Mouse (Mus musculus) retina, adult 2 months (tissue): ENCODE measurements around the gene Olfr1419.
"Not testable (repeated sequence)": the region's sequence is repeated elsewhere in the genome, so short reads cannot be mapped to it uniquely, and the experiment has no call there.

ENCODE experiments used
- DNase-seq: peaks from one replicate; pipeline ENCODE4 v3.0.0-alpha.2; 2012; ENCODE audit warnings: low read depth, low spot score

Olfr1419 gene

DNA sequence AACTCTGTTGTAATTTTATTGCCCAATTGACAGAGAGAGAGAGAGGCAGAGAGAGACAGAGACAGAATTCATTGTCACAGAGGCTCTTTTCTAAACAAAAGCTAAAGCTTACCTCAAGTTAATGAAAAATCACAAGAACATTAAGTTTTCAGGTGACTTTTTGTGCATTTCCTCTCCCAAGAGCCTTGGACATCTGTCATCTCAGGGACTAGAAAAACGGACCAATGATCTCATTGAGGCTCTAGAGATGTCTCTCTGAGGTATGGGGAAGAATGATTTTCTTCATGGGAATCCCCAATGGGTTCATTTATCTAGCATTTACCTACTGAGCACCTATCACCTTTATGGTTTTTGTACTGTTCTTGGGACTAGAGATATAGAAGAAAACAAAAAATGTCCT, at the start of gene Olfr1419:
Gene Olfr1419 (minus strand): TSS at position 101 of the 400 bp plus-strand sequence.
- no peak for DNase-seq

DNA sequence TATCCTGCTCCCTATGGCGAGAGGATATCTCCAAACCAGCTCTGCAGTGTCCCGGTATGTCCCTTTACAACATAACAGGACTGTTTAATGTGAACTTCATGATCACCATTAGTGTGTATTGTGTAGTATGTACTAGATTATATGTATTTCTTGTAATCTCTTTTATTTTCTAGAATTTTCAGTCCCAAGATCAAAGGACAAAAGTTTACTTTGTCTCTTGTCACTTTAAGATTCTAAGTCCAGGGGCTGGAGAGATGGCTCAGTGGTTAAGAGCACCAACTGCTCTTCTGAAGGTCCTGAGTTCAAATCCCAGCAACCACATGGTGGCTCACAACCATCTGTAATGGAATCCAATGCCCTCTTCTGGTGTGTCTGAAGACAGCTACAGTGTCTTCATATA, 47.6 kb upstream of the Olfr1419 start:
- DNase-seq, result not testable (repeated sequence)

DNA sequence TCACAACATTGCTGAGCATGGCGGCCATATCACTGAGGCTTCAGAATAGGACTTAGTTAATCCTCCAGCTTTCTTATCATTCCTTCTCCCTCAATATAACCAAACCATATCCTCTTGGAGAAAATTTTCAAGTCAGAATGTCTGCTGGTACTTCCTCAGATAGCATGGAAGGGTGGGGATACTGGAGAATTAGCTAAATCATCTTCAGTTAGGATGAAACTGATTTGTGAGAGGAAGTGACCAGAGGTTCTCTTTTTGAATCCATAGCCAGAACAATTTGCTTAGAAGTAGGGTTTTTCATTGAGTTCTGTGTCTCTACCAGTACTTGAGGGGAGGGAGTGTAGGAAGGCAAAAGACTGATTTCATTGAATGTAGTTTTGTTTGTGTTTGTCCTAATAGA, 47.2 kb upstream of the Olfr1419 start:
- no peak for DNase-seq

DNA sequence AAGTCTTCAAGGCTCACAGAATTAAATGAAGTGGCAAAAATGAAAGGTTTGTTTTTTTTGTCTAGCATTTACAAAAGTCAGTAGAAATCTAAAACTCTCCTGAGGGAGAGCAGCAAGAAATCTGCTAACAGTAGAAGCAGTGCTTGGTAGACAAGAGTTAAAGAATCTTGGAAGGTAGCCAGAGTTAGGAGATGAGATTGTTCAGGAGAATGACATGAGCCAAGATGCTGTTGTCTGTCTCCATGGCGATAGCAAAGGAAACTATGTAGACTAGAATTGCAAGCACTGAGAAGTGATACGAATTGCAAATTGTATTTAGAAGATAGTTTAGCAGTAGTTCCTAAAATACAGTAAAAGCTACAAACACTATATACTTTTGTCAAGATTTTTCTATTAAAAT, 40.9 kb upstream of the Olfr1419 start:
- no peak for DNase-seq

DNA sequence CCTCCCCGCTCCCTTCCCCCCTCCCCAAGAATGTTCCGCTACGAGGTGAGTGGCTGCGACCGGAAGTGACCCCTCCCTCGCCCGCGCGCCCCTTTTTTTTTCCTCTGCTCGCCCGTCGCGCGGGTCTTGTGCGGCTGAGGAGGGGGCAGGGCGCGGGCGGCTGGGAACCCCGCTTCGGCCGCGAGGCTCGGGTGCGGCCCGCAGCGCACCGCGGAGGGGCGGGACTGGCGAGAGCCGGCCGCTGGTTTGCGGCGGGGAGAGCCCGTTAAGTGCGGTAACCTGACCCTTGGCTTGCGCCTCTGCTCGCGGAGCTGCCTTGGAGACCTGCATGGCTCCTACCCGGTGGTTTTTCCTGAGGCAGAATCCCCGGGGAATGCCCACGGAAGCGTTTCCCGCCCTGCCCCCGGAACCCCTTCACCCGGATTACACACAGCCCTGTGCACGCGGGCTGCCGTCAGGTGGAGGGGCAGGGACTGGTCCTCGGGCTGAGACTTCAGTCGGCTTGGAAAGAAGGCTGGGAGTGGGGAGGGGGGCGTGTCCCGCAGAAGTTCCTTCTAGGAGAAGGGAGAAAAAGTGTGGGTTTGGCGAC, 37.7 kb upstream of the Olfr1419 start:
- DNase-seq, result peak; percentile 8

DNA sequence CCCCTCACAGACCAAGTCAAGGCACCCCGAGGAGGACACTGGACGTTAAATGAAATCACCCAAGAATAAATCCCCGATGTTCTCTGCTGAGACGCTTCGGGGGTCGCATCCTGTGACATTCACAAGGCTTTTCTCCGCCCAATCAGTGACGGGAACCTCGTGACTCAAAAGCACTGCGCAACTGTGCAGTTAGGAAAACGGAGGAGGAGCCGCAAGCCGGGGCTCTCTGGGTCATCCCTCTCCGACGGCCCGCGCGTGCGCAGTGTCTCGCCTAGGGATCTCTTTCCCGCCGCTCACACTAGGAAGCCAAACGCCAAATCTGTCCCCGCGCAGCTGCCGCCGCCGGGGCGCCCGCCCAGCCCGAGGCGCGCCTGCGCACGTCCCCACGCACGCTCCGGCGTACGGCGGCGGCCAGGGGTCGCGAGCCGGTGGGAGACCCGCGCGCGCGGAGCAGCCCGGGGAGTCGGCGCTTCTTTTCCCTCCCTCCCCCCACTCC, 37.2 kb upstream of the Olfr1419 start, which contains the start of gene Patl1:
Gene Patl1 (plus strand): TSS at position 363 of the 496 bp plus-strand sequence.
- peak; percentile 89 for DNase-seq

DNA sequence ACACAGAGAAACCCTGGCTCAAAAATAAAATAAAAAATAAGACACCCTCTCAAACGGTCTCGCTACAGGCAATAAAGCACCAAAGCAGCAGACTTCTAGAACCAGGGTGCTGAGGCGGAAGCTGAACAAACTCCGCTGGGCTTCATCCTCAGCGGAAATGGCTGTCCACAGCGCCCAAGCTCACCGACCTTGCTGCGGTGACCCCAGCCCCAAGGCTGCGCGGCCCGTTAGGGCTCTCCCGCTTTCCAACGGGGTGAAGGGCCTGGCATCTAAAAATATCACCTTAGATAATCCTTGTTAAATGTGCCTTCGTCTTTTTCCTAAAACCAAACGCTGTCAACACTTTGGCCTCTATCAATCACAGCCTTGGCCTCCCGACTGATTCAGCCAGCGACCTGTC, 36.7 kb upstream of the Olfr1419 start:
- no peak for DNase-seq

DNA sequence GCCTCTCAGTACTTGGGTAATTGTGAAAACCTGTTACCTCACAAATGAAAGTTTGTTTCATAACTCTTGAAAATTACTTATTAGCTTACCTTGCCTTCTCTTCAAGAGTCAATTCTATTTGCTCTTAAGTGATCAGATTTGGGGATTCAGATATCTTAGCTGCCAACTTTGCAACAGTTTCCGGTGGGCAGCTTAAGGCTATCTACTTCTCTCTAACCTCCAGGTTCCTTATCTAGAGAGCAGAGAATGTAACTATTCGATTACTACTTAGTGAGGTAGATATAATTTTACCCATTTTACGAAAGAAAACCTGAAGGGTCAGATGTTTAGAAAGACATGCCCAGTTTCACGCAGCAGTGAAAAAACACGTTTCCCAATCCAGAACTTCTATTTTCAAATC, 36.1 kb upstream of the Olfr1419 start:
- no peak for DNase-seq

DNA sequence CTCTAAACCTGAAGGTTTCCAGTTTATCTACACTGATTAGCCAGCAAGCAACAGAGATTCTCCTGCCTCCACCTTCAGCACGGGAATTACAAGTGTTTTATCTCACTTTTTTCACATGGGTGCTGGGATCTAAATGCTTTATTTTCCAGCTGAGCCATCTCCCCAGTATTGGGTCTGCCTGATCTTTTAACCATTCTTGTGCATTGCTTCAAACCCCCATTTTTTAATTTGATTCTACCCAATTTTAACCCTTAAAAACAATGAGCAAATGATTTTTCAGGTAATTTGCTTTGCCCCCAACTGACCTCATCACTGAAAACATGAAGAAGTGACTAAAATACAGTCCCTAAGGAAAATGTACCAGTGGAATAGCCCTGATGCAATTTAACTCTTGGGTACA, 11.4 kb upstream of the Olfr1419 start, which contains the start of gene Olfr1420:
Gene Olfr1420 (plus strand): TSS at position 301 of the 400 bp plus-strand sequence.
- DNase-seq, result no peak

DNA sequence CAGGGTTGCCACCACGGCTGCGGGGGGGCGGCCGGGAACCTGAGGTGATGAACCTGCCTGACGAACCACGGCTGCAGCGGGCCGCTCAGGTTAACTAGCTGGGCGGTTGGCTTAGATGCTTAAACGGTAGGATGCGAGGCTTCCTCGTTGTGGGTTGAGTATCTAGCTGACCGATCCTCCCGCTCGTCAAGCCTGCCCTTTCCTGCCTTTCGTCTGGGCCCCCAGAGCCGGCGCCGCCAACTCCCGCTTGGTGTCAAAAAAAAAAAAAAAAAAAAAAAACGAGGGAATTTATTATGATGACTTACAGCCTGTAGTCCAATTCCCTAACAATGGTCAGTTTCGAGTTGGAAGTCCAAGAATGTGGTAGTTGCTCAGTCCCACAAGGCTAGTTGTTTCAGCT, 3.5 kb upstream of the Olfr1419 start:
- not testable (repeated sequence) for DNase-seq

DNA sequence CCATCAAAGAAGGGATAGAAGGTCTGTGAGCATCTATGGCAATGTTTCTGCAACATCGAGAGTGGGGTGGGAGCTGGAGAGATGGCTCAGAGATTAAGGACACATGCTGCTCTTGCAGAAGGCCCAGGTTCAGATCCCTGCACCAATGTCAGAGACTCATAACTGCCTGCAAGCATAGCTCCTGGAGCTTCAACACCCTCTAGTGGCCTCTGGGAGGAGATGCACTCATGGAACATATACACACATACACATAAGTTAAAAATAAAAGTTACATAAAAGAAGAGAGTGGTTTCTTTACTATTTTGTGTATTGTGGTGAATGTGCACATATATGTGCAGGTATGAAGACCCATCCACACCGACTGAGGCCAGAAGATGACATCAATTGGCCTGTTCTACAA, 7.1 kb downstream of the Olfr1419 start:
- DNase-seq, result no peak

DNA sequence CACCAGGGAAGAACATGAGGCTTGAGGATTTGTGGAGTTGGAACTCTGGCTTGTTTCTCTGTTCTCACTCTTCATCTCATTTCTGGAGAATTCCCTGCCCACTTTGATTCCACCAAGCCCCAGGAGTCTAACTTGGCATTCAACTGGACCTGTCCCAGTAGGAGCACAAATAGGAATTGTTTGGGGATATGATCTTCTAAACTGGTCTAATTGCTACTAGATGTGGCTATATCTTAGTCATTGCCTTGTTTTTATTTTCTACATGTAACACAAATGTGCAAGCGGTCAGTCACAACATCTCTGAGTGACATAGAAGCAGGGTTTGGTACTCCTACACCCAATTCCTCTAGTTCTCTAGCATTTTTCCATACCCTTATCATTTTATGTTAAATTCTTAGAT, 13.9 kb downstream of the Olfr1419 start, which contains the start of gene Olfr1418:
Gene Olfr1418 (minus strand): TSS at position 101 of the 400 bp plus-strand sequence.
- no peak for DNase-seq

DNA sequence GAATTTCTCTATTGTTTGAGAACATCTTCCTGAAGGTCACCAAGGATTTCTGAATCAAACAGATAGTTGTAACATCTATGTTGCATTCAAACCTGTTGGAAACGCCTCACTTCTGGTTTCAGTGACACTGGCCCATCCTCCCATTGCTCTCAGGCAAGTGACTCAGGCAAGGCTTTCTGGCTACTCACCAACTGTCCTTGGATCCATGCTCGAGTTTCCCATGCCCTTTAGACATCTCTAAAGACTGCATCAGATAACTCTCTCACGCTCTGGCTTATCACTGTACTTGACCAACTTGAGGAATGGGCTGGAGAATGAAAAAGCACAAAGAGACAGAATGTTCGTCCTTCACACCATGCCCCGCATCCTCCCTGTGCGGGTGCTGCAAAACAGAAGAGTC, 18.4 kb downstream of the Olfr1419 start:
- DNase-seq, result no peak

DNA sequence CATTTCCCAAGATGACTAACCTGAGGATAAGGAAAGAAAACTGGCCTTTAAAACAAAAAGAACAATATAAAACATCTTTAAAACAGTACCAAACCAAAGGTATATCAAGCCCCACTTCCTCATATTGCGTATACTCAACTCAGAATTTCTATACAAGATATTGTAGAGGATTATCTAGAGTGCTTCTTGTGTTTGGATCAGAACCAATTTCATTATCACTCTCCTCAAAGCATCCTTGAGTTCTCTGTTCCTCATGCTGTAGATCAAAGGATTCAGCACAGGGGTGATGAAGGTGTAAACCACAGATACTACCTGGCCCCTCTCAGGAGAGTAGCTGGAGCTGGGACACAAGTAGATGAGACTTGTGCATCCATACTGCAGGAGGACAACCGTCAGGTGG, 20.1 kb downstream of the Olfr1419 start:
- DNase-seq, result no peak

DNA sequence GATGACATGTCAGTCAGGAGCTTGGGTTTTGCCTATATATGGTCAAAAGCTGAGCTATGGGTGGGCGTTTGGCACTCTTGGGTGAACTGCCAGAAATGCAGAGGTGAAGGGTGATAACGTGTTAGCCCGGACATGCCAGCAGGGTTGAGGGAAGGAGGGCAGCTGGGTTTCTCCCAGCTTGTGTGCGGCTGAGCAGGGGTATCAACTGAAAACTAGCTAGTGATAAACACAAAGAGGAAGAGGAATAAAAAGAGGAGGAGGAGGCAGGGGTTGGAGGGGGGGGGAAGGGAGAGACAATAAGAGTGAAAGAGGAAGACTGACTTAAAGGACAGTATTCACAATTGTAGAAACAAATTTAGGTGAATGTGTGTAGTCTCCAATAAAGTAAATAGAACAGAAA, 22.3 kb downstream of the Olfr1419 start:
- DNase-seq, result no peak

DNA sequence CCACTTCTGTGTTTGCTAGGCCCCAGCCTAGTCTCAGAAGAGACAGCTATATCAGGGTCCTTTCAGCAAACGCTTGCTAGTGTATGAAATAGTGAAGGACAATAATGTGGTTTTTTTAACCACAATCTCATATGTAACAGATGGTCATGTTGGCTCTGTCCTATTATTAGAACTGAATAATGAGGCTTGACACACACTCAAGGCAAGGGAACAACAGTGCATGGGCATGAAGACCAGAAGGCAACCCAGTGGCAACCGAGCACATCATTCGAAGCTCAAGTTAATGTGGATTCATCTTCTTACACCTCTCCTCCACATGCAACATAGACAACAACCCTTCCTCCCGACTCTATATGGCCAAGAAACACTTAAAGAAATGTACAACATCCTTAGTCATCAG, 28.6 kb downstream of the Olfr1419 start:
- no peak for DNase-seq

DNA sequence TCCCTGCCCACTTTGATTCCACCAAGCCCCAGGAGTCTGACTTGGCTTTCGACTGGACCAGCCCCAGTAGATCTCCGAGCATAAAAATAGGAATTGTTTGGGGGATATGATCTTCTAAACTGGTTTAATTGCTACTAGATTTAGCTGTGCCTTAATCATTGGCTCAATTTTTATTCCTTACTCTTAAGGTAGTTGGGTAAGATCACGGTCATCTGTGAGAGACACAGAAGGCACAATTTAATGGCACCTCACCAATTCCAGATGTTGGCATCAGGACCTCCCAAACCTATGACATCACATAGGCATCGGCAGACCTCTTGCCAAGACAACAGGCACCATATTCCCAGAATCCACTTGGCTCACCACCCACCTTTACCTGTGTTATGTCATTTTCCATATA, 35.8 kb downstream of the Olfr1419 start, which contains the start of gene Olfr1417:
Gene Olfr1417 (minus strand): TSS at position 101 of the 400 bp plus-strand sequence.
- no peak for DNase-seq

DNA sequence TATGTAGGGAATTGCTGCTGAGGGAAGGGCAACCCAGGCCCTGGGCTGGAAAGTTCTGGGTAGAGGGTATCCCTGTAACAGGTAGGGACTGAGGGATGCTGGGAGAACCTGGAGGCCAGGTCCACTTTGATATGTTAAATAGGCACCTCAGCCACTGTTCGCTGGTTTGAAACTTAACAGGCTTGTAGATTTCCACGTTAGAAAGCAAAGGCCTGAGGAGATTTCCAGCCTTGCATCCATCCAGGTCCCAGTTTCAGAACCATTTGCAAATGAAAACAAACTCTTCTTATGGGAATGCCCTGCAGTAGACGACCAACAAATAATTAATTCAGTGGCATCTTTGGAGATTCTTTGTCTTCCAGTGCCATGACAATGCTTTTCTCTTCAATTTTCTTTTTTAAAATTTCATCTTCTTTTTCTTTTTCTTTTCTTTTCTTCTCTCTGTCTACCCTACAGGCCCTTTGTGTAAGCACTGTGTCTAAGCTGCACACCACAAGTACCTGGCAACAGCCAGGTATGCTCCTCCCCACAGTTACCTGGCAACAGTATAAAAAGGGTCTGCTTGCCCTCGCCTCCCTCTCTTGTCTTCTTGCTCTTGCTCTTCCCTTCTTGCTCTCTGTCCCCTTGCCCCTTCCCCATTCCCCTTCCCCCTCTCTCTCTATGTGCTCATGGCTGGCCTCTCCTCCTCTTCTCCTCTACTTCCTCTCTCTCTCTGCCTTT, 51.4 kb downstream of the Olfr1419 start:
- DNase-seq, result no peak

DNA sequence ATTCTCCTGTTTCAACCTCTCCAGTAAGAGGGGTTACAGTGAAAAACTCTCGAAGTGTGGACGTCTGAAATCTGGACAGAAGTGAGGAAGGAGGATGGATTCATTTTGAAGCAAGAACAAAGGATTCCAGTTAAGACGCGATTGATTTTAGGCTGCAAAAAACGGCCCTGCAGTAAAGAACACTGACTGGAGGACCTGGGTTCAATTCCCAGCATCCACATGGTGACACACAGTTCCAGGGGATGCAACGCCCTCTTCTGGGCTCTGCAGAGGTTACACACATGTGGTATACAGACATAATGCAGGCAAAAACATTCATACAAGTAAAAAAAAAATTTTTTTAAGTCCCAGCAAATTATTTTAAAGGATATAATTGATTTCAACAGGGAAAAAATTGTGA, 54.7 kb downstream of the Olfr1419 start:
- DNase-seq, result no peak

DNA sequence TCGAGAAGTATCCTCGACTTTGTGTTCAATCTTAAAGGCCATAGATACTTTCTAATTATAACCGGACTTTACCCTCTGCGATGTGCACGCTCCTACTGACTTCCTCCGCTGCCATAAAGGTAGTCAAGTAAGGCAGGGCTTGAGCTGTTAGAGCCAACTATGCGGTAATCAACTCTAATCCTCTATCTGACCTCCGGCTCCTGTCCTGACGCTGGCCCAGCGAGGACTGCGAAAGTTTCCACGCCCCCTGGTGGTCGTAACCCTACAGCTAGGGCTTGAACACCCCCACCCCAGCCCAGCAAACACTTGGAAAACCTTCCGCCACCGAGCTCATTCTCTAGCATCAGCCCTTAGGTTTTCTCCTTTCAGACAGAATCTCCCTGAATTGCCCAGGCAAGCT, 55.1 kb downstream of the Olfr1419 start:
- DNase-seq, result peak; percentile 83

DNA sequence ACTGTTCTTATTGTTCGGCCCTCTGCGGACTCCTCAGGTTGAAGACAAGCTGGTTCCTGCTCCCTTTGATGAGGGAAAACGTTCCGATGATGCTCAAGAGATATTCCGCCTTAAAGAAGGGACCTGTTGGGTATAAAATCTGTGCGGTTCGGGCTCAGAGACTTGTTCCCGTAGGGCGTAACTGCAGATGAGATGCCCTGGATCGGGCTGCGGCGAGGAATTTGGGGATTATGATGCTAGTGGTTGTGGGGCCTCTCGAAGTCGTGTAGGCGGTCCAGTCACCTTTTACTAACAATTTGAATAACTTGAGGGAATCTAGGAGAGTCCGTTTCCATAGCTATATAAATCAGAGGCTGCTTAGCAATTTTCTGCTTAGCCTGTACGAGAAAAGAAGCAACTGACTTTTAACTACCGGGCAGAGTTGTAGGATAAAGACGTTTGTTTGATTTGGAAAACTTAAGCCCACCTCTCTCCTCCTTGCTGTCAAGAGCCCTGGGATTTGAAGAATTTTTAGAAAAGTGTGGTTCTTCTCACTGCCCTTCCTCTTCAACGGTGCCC, 55.7 kb downstream of the Olfr1419 start, which contains the start of gene Stx3:
Gene Stx3 (minus strand): TSS at position 261 of the 558 bp plus-strand sequence.
- DNase-seq, result no peak
